Mouse (Mus musculus): ENCODE data around the gene Map3k3.
"Not testable (repeated sequence)": the region's sequence is repeated elsewhere in the genome, so short reads cannot be mapped to it uniquely, and the experiment has no call there.

Gene Map3k3

DNA sequence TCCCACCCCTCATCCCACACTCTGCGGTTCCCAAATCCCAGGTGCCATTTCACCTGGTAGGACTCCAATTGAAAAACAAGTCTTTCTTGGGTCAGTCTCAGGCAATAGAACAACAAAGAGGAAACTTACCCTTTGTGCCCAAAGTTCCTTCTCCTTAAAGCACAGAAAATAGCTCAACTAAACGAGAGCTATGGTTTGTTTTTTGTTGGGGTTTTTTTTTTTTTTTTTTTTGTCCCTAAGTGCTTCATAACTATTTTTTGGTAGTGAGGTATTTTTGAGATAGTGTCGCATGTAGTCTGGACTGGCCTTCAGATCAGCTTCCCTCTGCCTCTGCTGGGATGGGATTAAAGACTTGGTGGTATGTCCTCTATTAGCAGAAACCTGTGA lies 109.7 kb downstream of the Map3k3 start:
- DNase-seq = no peak

GRCm38 (mm10) chr11:106194891-106195290 lies 110.5 kb downstream of the Map3k3 start:
- no peak for DNase-seq

GRCm38 (mm10) chr11:106195341-106195740 lies 110.9 kb downstream of the Map3k3 start:
- DNase-seq = no peak

- no peak for DNase-seq
These were observed 113.9 kb downstream of the Map3k3 start for GRCm38 (mm10) chr11:106198277-106198676.

DNA sequence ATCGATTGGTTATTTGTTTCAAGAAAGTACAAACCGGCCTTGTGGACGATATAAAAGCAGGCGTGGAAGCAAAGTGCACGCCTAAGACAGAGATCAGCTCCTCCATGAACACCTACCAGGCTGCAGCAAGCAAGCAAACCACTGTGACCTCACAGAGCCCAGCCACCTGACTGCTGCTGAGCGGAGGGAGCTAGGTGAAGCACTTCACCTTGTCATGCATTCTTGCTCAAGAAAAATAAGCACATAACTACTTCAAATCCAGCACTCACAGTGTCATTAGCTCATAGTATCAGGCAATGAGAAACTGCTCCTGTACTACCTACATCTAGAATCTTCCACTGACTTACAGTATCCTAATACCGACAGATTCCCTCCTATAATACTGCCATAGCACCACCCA lies 115.6 kb downstream of the Map3k3 start:
- not testable (repeated sequence) for DNase-seq

- no peak for DNase-seq
These were observed 116.3 kb downstream of the Map3k3 start for GRCm38 (mm10) chr11:106200756-106201155.

DNA sequence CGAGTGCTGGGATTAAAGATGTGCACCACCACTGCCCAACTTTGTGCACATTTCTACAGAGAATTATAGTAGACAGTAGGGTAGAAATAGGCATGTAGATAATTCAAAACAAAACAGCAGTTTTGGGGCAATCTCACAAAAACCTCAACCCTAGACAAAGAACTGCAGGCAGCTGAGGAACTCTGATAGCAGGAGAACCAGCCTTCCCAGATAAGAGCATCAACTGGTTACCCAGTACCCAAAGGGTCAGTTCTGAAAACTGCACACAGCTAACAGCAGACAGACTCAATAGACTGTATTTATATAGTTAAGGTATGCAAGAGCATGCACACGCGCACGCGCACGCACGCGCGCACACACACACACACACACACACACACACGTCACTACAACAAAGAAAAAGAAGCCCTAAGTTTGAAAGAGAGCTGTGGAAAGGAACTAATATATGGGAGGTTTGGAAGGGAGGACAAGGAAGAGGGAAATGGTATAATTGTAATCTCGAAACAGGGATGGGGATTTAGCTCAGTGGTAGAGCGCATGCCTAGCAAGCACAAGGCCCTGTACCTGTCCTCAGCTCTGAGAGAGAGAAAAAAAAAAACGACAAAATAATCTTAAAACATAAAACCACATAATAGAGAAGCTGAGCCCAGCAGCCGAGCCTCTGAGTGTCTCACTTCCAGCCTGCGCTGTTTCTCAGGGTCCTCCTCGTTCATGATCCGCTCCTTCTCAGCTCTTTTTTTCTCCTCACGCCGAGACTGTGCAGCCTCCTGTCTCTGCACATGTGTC lies 117.1 kb downstream of the Map3k3 start:
- DNase-seq = no peak

DNA sequence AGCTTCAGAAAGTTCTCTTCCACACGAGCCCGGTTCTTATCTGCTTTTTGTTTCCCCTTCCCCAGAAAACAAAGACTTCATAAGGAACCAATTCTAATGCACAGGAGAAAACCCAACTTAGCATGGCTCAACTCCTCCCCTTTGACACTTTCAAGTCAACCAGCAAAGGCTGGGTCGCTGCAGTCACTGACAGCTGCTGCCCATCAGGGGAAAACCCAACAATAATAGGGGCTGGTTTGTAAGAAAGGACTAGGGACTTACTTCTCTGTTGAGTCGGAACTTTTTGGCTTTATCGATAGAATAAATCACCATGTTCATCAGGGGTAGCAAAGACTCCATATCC lies 117.7 kb downstream of the Map3k3 start, which contains the start of gene Strada:
TSS of gene Strada (minus strand) at position 46 of the 343 bp plus-strand sequence.
- no peak for DNase-seq

All from right cerebral cortex, postnatal 25 days (tissue).